Mouse (Mus musculus) heart, embryonic 16.5 days (tissue): ENCODE measurements at regions not wholly inside any gene's neighbourhood (a gene's known extent, or its start where the extent isn't known, plus 50 kb on each side); places are given as distances from the start of the nearest gene placed in this dataset.

Experiments
- ATAC-seq: fragments of 200-750 bp; cut with Nextera tagmentation; replicated peaks from 2 replicates; pipeline ENCODE4 v1.8.0; 2017; ENCODE audit warnings: moderate number of reproducible peaks; ENCODE audit not compliant: insufficient read depth, low FRiP score; ENCODE audit errors: extremely low read depth
- H3K27ac ChIP-seq: fragments of 300-500 bp; sonication (generic); 2 replicates; pipeline ENCODE4 v1.5.1; 2014; ENCODE audit warnings: mild to moderate bottlenecking, low read length, control low read depth, moderate library complexity
- H3K27me3 ChIP-seq: fragments of 300-500 bp; sonication (generic); 2 replicates; pipeline ENCODE4 v1.6.1; 2014; ENCODE audit warnings: low read length, mixed read lengths; ENCODE audit not compliant: control insufficient read depth, insufficient read depth
- H3K36me3 ChIP-seq: fragments of 300-500 bp; sonication (generic); 2 replicates; pipeline ENCODE4 v1.6.1; 2014; ENCODE audit not compliant: control insufficient read depth, insufficient read depth
- H3K4me1 ChIP-seq: fragments of 300-500 bp; sonication (generic); 2 replicates; pipeline ENCODE4 v1.6.1; 2014; ENCODE audit warnings: low read length, mixed read lengths; ENCODE audit not compliant: control insufficient read depth, insufficient read depth
- H3K4me2 ChIP-seq: fragments of 300-500 bp; sonication (generic); 2 replicates; pipeline ENCODE4 v1.6.1; 2014; ENCODE audit warnings: low read depth, mild to moderate bottlenecking, control low read depth, low read length
- H3K4me3 ChIP-seq: fragments of 300-500 bp; sonication (generic); 2 replicates; pipeline ENCODE4 v1.5.1; 2014; ENCODE audit warnings: mild to moderate bottlenecking, control low read depth, low read length
- H3K9ac ChIP-seq: fragments of 300-500 bp; sonication (generic); 2 replicates; pipeline ENCODE4 v1.6.1; 2014; ENCODE audit warnings: low read length, control low read depth
- H3K9me3 ChIP-seq: fragments of 300-500 bp; sonication (generic); replicated peaks from 2 replicates; pipeline ENCODE4 v1.6.1; 2016; ENCODE audit warnings: low read length; ENCODE audit not compliant: control insufficient read depth
- WGBS: fragments of 180-500 bp; shearing (Covaris S2); extraction: QIAGEN DNeasy Blood & Tissue Kit; methylation state at CpG from one replicate; pipeline ENCODE4 v1.1.7; 2014; 5-methylcytosine and 5-hydroxymethylcytosine counted together

GRCm38 (mm10) chr3:156256719-156257118, 304.9 kb upstream of the Negr1 start:
- Histone ChIP-seq H3K27me3 (no peaks in the 10 kb centered on the region), H3K27ac (no peak overlapping the region), H3K36me3 (no peaks in the 10 kb centered on the region), H3K4me1 (no peaks in the 10 kb centered on the region), H3K9me3 (no peaks in the 10 kb centered on the region), H3K4me3 (no peak overlapping the region), H3K4me2 (no peak overlapping the region), H3K9ac (no peak overlapping the region)
- ATAC-seq = no peak
- 90% methylated on average over 7 of the region's 7 CpGs for WGBS

GRCm38 (mm10) chr3:156264654-156265053, 296.9 kb upstream of the Negr1 start:
- 89% methylated on average over 6 of the region's 6 CpGs for WGBS
- Histone ChIP-seq H3K36me3 (no peaks in the 10 kb centered on the region), H3K9ac (no peak overlapping the region), H3K4me2 (no peak overlapping the region), H3K4me1 (no peaks in the 10 kb centered on the region), H3K27me3 (no peaks in the 10 kb centered on the region), H3K27ac (no peak overlapping the region), H3K4me3 (no peak overlapping the region), H3K9me3 (no peaks in the 10 kb centered on the region)
- no peak for ATAC-seq

GRCm38 (mm10) chr3:156267727-156268126, 293.9 kb upstream of the Negr1 start:
- Histone ChIP-seq H3K36me3 (no peaks in the 10 kb centered on the region), H3K4me1 (no peaks in the 10 kb centered on the region), H3K9ac (no peak overlapping the region), H3K4me2 (no peak overlapping the region), H3K4me3 (no peak overlapping the region), H3K9me3 (no peaks in the 10 kb centered on the region), H3K27ac (no peak overlapping the region), H3K27me3 (no peaks in the 10 kb centered on the region)
- ATAC-seq = no peak
- WGBS = 61% methylated on average over 4 of the region's 4 CpGs

GRCm38 (mm10) chr3:156299984-156300770, 261.4 kb upstream of the Negr1 start:
- Histone ChIP-seq H3K4me3 (no peak overlapping the region), H3K27ac (no peak overlapping the region), H3K4me1 (0 out of 2 replicates have a peak, but pooled peaks cover 3% of the 10 kb centered on the region), H3K36me3 (no peaks in the 10 kb centered on the region), H3K9me3 (no peaks in the 10 kb centered on the region), H3K4me2 (no peak overlapping the region), H3K27me3 (no peaks in the 10 kb centered on the region), H3K9ac (no peak overlapping the region)
- ATAC-seq = 0 out of 2 replicates have a peak, but pooled peaks have one; percentile 14
- 50% methylated on average over 3 of the region's 3 CpGs for WGBS

GRCm38 (mm10) chr3:156301302-156301701, 260.3 kb upstream of the Negr1 start:
- H3K27ac ChIP-seq = no peak overlapping the region
- no peak overlapping the region for H3K9ac ChIP-seq
- 0 out of 2 replicates have a peak, but pooled peaks cover 3% of the 10 kb centered on the region for H3K4me1 ChIP-seq
- no peaks in the 10 kb centered on the region for H3K27me3 ChIP-seq
- H3K4me2 ChIP-seq = no peak overlapping the region
- no peaks in the 10 kb centered on the region for H3K36me3 ChIP-seq
- H3K4me3 ChIP-seq = no peak overlapping the region
- ATAC-seq = no peak
- H3K9me3 ChIP-seq = no peaks in the 10 kb centered on the region
- 82% methylated on average over 1 of the region's 1 CpGs for WGBS

GRCm38 (mm10) chr3:156301745-156302144, 259.8 kb upstream of the Negr1 start:
- Histone ChIP-seq H3K9me3 (no peaks in the 10 kb centered on the region), H3K4me2 (no peak overlapping the region), H3K27me3 (no peaks in the 10 kb centered on the region), H3K9ac (no peak overlapping the region), H3K4me1 (0 out of 2 replicates have a peak, but pooled peaks cover 3% of the 10 kb centered on the region), H3K4me3 (no peak overlapping the region), H3K36me3 (no peaks in the 10 kb centered on the region), H3K27ac (no peak overlapping the region)
- ATAC-seq = no peak
- 52% methylated on average over 3 of the region's 3 CpGs for WGBS

GRCm38 (mm10) chr3:156304174-156304573, 257.4 kb upstream of the Negr1 start:
- H3K4me3 ChIP-seq = no peak overlapping the region
- H3K4me2 ChIP-seq = no peak overlapping the region
- H3K36me3 ChIP-seq = no peaks in the 10 kb centered on the region
- H3K9ac ChIP-seq = no peak overlapping the region
- H3K27me3 ChIP-seq = no peaks in the 10 kb centered on the region
- no peak overlapping the region for H3K27ac ChIP-seq
- no peak for ATAC-seq
- 0 out of 2 replicates have a peak, but pooled peaks cover 3% of the 10 kb centered on the region for H3K4me1 ChIP-seq
- WGBS = 62% methylated on average over 4 of the region's 4 CpGs
- no peaks in the 10 kb centered on the region for H3K9me3 ChIP-seq

- Histone ChIP-seq H3K9me3 (no peaks in the 10 kb centered on the region), H3K27ac (no peak overlapping the region), H3K36me3 (no peaks in the 10 kb centered on the region), H3K4me3 (no peak overlapping the region), H3K27me3 (no peaks in the 10 kb centered on the region), H3K4me2 (no peak overlapping the region), H3K4me1 (0 out of 2 replicates have a peak, but pooled peaks cover 3% of the 10 kb centered on the region), H3K9ac (no peak overlapping the region)
- ATAC-seq = no peak
Observed at GRCm38 (mm10) chr3:156305064-156305463, 256.5 kb upstream of the Negr1 start.

GRCm38 (mm10) chr3:156335033-156335793, 226.4 kb upstream of the Negr1 start:
- no peak overlapping the region for H3K27ac ChIP-seq
- H3K4me2 ChIP-seq = no peak overlapping the region
- H3K9ac ChIP-seq = no peak overlapping the region
- no peaks in the 10 kb centered on the region for H3K4me1 ChIP-seq
- no peaks in the 10 kb centered on the region for H3K36me3 ChIP-seq
- H3K27me3 ChIP-seq = no peaks in the 10 kb centered on the region
- H3K4me3 ChIP-seq = no peak overlapping the region
- H3K9me3 ChIP-seq = no peaks in the 10 kb centered on the region
- 67% methylated on average over 6 of the region's 6 CpGs for WGBS
- no peak for ATAC-seq
